Mouse (Mus musculus) kidney, adult 2 months (tissue): Measurements from ENCODE around the gene Tmem212. TPM values are rescaled to one million over a fixed set of nuclear protein-coding genes. Genes with fewer than 3 reads are reported as not detected.

Source experiments
- DNase-seq: peaks from one replicate; pipeline ENCODE4 v3.0.0; 2021
- H3K27ac ChIP-seq: fragments of 200-500 bp; 2 replicates; pipeline ENCODE4 v1.5.1; 2012; ENCODE audit warnings: low read depth, low read length, control low read depth, inconsistent platforms; ENCODE audit not compliant: insufficient read depth
- H3K27me3 ChIP-seq: fragments of 200-500 bp; replicated peaks from 2 replicates; pipeline ENCODE4 v1.6.1; 2012; ENCODE audit warnings: mild to moderate bottlenecking, moderate library complexity, low read length, inconsistent platforms; ENCODE audit not compliant: control insufficient read depth, insufficient read depth
- H3K36me3 ChIP-seq: fragments of 200-500 bp; 2 replicates; pipeline ENCODE4 v1.6.1; 2012; ENCODE audit warnings: mild to moderate bottlenecking, moderate library complexity, low read length, inconsistent platforms; ENCODE audit not compliant: control insufficient read depth, insufficient read depth
- H3K4me1 ChIP-seq: fragments of 200-500 bp; 2 replicates; pipeline ENCODE4 v1.6.1; 2011; ENCODE audit warnings: low read length; ENCODE audit not compliant: control insufficient read depth, insufficient read depth
- H3K4me3 ChIP-seq: fragments of 200-500 bp; 2 replicates; pipeline ENCODE4 v1.5.1; 2011; ENCODE audit warnings: mild to moderate bottlenecking, low read depth, low read length, control low read depth; ENCODE audit not compliant: insufficient read depth
- CTCF ChIP-seq: fragments of 200-500 bp; conservative IDR thresholded peaks from 2 replicates; pipeline ENCODE4 v1.5.1; 2011; ENCODE audit warnings: low read depth, mild to moderate bottlenecking, control low read depth, low read length, moderate library complexity, mixed read lengths; ENCODE audit not compliant: insufficient read depth, insufficient read length
- POLR2A ChIP-seq: fragments of 200-500 bp; IDR thresholded peaks from one replicate; pipeline ENCODE4 v1.6.1; 2011; ENCODE audit warnings: low read depth, low read length, control low read depth
- WGBS: fragments of 180-500 bp; shearing (Covaris S2); methylation state at CpG from one replicate; pipeline ENCODE4 v1.1.7; 2018; 5-methylcytosine and 5-hydroxymethylcytosine counted together
- polyA plus RNA-seq: library from polyadenylated mRNA; depleted of rRNA; stranded (reverse); fragments of >200 nt; gene quantifications from 2 replicates; pipeline ENCODE4 v1.2.3, GENCODE M21; 2012

Gene Tmem212
- polyA plus RNA-seq, 1 experiment, result not detected

GRCm38 (mm10) chr3:27871891-27872290, 24.3 kb downstream of the Tmem212 start:
- TF ChIP-seq POLR2A, result no peak
- no peak for TF ChIP-seq CTCF
- Histone ChIP-seq H3K4me1 (no peaks in the 10 kb centered on the region), H3K4me3 (no peak overlapping the region), H3K36me3 (no peaks in the 10 kb centered on the region), H3K27ac (no peak overlapping the region), H3K27me3 (no peaks in the 10 kb centered on the region)
- DNase-seq, result no peak
- 96% methylated on average over 3 of the region's 3 CpGs for WGBS

GRCm38 (mm10) chr3:27871371-27871770, 24.8 kb downstream of the Tmem212 start:
- no peak overlapping the region for H3K27ac ChIP-seq
- H3K36me3 ChIP-seq, result no peaks in the 10 kb centered on the region
- TF ChIP-seq POLR2A (no peak), CTCF (no peak)
- H3K4me3 ChIP-seq, result no peak overlapping the region
- WGBS, result 92% methylated on average over 4 of the region's 4 CpGs
- no peaks in the 10 kb centered on the region for H3K27me3 ChIP-seq
- no peaks in the 10 kb centered on the region for H3K4me1 ChIP-seq
- no peak for DNase-seq

- H3K27me3 ChIP-seq, result no peaks in the 10 kb centered on the region
- WGBS, result 94% methylated on average over 3 of the region's 3 CpGs
- H3K4me3 ChIP-seq, result no peak overlapping the region
- no peak for DNase-seq
- H3K27ac ChIP-seq, result no peak overlapping the region
- TF ChIP-seq CTCF, result no peak
- TF ChIP-seq POLR2A, result no peak
- H3K4me1 ChIP-seq, result peaks cover 1% of the 10 kb centered on the region; the same call in 1 of the 2 replicates
- no peaks in the 10 kb centered on the region for H3K36me3 ChIP-seq
Observed at GRCm38 (mm10) chr3:27868681-27869080, 27.5 kb downstream of the Tmem212 start.

- Histone ChIP-seq H3K36me3 (no peaks in the 10 kb centered on the region), H3K4me3 (no peak overlapping the region), H3K27me3 (no peaks in the 10 kb centered on the region), H3K27ac (no peak overlapping the region), H3K4me1 (peaks cover 7% of the 10 kb centered on the region)
- TF ChIP-seq CTCF (no peak), POLR2A (no peak)
- WGBS, result 78% methylated on average over 3 of the region's 3 CpGs
- DNase-seq, result no peak
Observed at GRCm38 (mm10) chr3:27867731-27868130, 28.4 kb downstream of the Tmem212 start.

- TF ChIP-seq POLR2A (no peak), CTCF (0 out of 2 replicates have a peak, but pooled peaks have one; percentile 31)
- 4% methylated on average over 16 of the region's 16 CpGs for WGBS
- peak overlapping the region; percentile 40 for H3K4me3 ChIP-seq
- no peaks in the 10 kb centered on the region for H3K36me3 ChIP-seq
- peak; percentile 90 for DNase-seq
- H3K4me1 ChIP-seq, result peaks cover 12% of the 10 kb centered on the region
- peak overlapping the region; percentile 61 for H3K27ac ChIP-seq
- H3K27me3 ChIP-seq, result no peaks in the 10 kb centered on the region
Observed at GRCm38 (mm10) chr3:27862821-27863740, 33.1 kb downstream of the Tmem212 start.

- H3K4me1 ChIP-seq, result peaks cover 12% of the 10 kb centered on the region
- H3K4me3 ChIP-seq, result no peak overlapping the region
Observed at GRCm38 (mm10) chr3:27861601-27862000, 34.6 kb downstream of the Tmem212 start.

GRCm38 (mm10) chr3:27861086-27861485, 35.1 kb downstream of the Tmem212 start:
- 93% methylated on average over 6 of the region's 6 CpGs for WGBS
- H3K4me1 ChIP-seq, result peaks cover 12% of the 10 kb centered on the region

More at GRCm38 (mm10) chr3:27861601-27862000, 34.6 kb downstream of the Tmem212 start:
- H3K27me3 ChIP-seq, result no peaks in the 10 kb centered on the region
- WGBS, result 50% methylated on average over 6 of the region's 6 CpGs
- peak; percentile 86 for DNase-seq
- H3K36me3 ChIP-seq, result no peaks in the 10 kb centered on the region
- no peak overlapping the region for H3K27ac ChIP-seq
- TF ChIP-seq CTCF (no peak), POLR2A (no peak)

More at GRCm38 (mm10) chr3:27861086-27861485, 35.1 kb downstream of the Tmem212 start:
- Histone ChIP-seq H3K4me3 (no peak overlapping the region), H3K27ac (no peak overlapping the region), H3K36me3 (no peaks in the 10 kb centered on the region), H3K27me3 (no peaks in the 10 kb centered on the region)
- no peak for DNase-seq
- no peak for TF ChIP-seq POLR2A
- TF ChIP-seq CTCF, result no peak
